Mouse (Mus musculus) midbrain, postnatal 0 days (tissue): ENCODE measurements around the gene Prdm16. TPM values are rescaled to one million over a fixed set of nuclear protein-coding genes. Genes with fewer than 3 reads are reported as not detected.

ENCODE experiments used
- ATAC-seq: fragments of 200-750 bp; cut with Nextera tagmentation; 2 replicates; pipeline ENCODE4 v1.8.0; 2017; ENCODE audit warnings: moderate number of reproducible peaks, mild to moderate bottlenecking, moderate TSS enrichment, moderate library complexity; ENCODE audit not compliant: low FRiP score
- DNase-seq: peaks from one replicate; pipeline ENCODE4 v3.0.0-alpha.2; 2015; ENCODE audit warnings: low spot score
- H3K27ac ChIP-seq: fragments of 300-500 bp; sonication (generic); 2 replicates; pipeline ENCODE4 v1.5.1; 2014; ENCODE audit warnings: low read depth, mild to moderate bottlenecking, low read length, mixed read lengths
- H3K27me3 ChIP-seq: fragments of 300-500 bp; sonication (generic); 2 replicates; pipeline ENCODE4 v1.6.1; 2014; ENCODE audit warnings: low read length, control low read depth, mixed read lengths; ENCODE audit not compliant: insufficient read depth
- H3K36me3 ChIP-seq: fragments of 300-500 bp; sonication (generic); 2 replicates; pipeline ENCODE4 v1.6.1; 2014; ENCODE audit warnings: low read length, control low read depth, mixed read lengths; ENCODE audit not compliant: insufficient read depth
- H3K4me1 ChIP-seq: fragments of 300-500 bp; sonication (generic); 2 replicates; pipeline ENCODE4 v1.6.1; 2014; ENCODE audit warnings: mild to moderate bottlenecking, control low read depth, antibody characterized with exemption, low read length, mixed read lengths; ENCODE audit not compliant: insufficient read depth
- H3K4me2 ChIP-seq: fragments of 300-500 bp; sonication (generic); 2 replicates; pipeline ENCODE4 v1.6.1; 2014; ENCODE audit warnings: low read depth, mild to moderate bottlenecking, low read length, mixed read lengths; ENCODE audit not compliant: poor library complexity, severe bottlenecking
- H3K4me3 ChIP-seq: fragments of 300-500 bp; sonication (generic); 2 replicates; pipeline ENCODE4 v1.5.1; 2014; ENCODE audit warnings: low read depth, mild to moderate bottlenecking, low read length, moderate library complexity
- H3K9ac ChIP-seq: fragments of 300-500 bp; sonication (generic); replicated peaks from 2 replicates; pipeline ENCODE4 v1.6.1; 2014; ENCODE audit warnings: mild to moderate bottlenecking, low read length, moderate library complexity, mixed read lengths; ENCODE audit not compliant: poor library complexity, severe bottlenecking
- H3K9me3 ChIP-seq: fragments of 300-500 bp; sonication (generic); 2 replicates; pipeline ENCODE4 v1.6.1; 2016; ENCODE audit warnings: low read length, control low read depth
- CTCF ChIP-seq: IDR thresholded peaks from 2 replicates; pipeline ENCODE4 v1.5.1; 2016; ENCODE audit warnings: antibody characterized with exemption, mild to moderate bottlenecking
- WGBS: fragments of 180-500 bp; shearing (Covaris S2); extraction: QIAGEN DNeasy Blood & Tissue Kit; methylation state at CpG from one replicate; pipeline ENCODE4 v1.1.7; 2014; 5-methylcytosine and 5-hydroxymethylcytosine counted together
- polyA plus RNA-seq: library from polyadenylated mRNA; unstranded; fragments of >200 nt; fragmentation: Nextera tagmentation; extraction: Ambion mirVana; gene quantifications from 2 replicates; pipeline ENCODE4 v1.2.1, GENCODE M21; 2015
- total RNA-seq: library from RNA; depleted of rRNA; stranded (reverse); fragments of >200 nt; gene quantifications from 2 replicates; pipeline ENCODE4 v1.2.3, GENCODE M21; 2014

Gene Prdm16
- total and polyA plus RNA-seq, 2 experiments from 2014 or later, result 9.3 to 10.7 TPM

- Histone ChIP-seq H3K27ac (no peak overlapping the region), H3K9ac (no peak overlapping the region), H3K4me3 (no peak overlapping the region), H3K4me2 (no peak overlapping the region), H3K9me3 (no peaks in the 10 kb centered on the region), H3K4me1 (no peaks in the 10 kb centered on the region), H3K36me3 (no peaks in the 10 kb centered on the region), H3K27me3 (peaks cover 4% of the 10 kb centered on the region; the same call in 1 of the 2 replicates)
- 78% methylated on average over 3 of the region's 3 CpGs for WGBS
- DNase-seq, result no peak
- ATAC-seq, result no peak
- no peak for TF ChIP-seq CTCF
Observed at GRCm38 (mm10) chr4:154623241-154623640, 13.4 kb downstream of the Prdm16 start.

- 91% methylated on average over 4 of the region's 4 CpGs for WGBS
- ATAC-seq, result no peak
- Histone ChIP-seq H3K9me3 (no peaks in the 10 kb centered on the region), H3K36me3 (no peaks in the 10 kb centered on the region), H3K4me1 (no peaks in the 10 kb centered on the region), H3K4me3 (no peak overlapping the region), H3K9ac (no peak overlapping the region), H3K27me3 (peaks cover 4% of the 10 kb centered on the region; the same call in 1 of the 2 replicates), H3K27ac (no peak overlapping the region), H3K4me2 (no peak overlapping the region)
- no peak for TF ChIP-seq CTCF
- DNase-seq, result no peak
Observed at GRCm38 (mm10) chr4:154622521-154622920, 14.2 kb downstream of the Prdm16 start.

GRCm38 (mm10) chr4:154611167-154611566 lies 25.5 kb downstream of the Prdm16 start:
- Histone ChIP-seq H3K36me3 (no peaks in the 10 kb centered on the region), H3K27me3 (no peaks in the 10 kb centered on the region), H3K9ac (no peak overlapping the region), H3K4me1 (no peaks in the 10 kb centered on the region), H3K4me2 (no peak overlapping the region), H3K27ac (no peak overlapping the region), H3K4me3 (no peak overlapping the region), H3K9me3 (no peaks in the 10 kb centered on the region)
- no peak for TF ChIP-seq CTCF
- DNase-seq (no peak), ATAC-seq (no peak)
- WGBS, result 77% methylated on average over 10 of the region's 10 CpGs

- no peak overlapping the region for H3K4me3 ChIP-seq
- no peak overlapping the region for H3K27ac ChIP-seq
- ATAC-seq, result no peak
- no peaks in the 10 kb centered on the region for H3K27me3 ChIP-seq
- peak; percentile 20; the same call in 1 of the 2 replicates for TF ChIP-seq CTCF
- no peaks in the 10 kb centered on the region for H3K4me1 ChIP-seq
- no peak overlapping the region for H3K9ac ChIP-seq
- no peak overlapping the region for H3K4me2 ChIP-seq
- DNase-seq, result no peak
- no peaks in the 10 kb centered on the region for H3K9me3 ChIP-seq
- WGBS, result 91% methylated on average over 5 of the region's 5 CpGs
- no peaks in the 10 kb centered on the region for H3K36me3 ChIP-seq
Observed at GRCm38 (mm10) chr4:154607724-154608123, 28.9 kb downstream of the Prdm16 start.

- no peak overlapping the region for H3K9ac ChIP-seq
- TF ChIP-seq CTCF, result no peak
- no peak overlapping the region for H3K4me2 ChIP-seq
- H3K27me3 ChIP-seq, result no peaks in the 10 kb centered on the region
- DNase-seq (no peak), ATAC-seq (no peak)
- WGBS, result 44% methylated on average over 7 of the region's 7 CpGs
- no peak overlapping the region for H3K4me3 ChIP-seq
- no peaks in the 10 kb centered on the region for H3K4me1 ChIP-seq
- no peaks in the 10 kb centered on the region for H3K9me3 ChIP-seq
- H3K36me3 ChIP-seq, result no peaks in the 10 kb centered on the region
- H3K27ac ChIP-seq, result no peak overlapping the region
Observed at GRCm38 (mm10) chr4:154604442-154604830, 32.2 kb downstream of the Prdm16 start.

GRCm38 (mm10) chr4:154603663-154604441 lies 32.8 kb downstream of the Prdm16 start:
- DNase-seq, result peak; percentile 29
- no peak overlapping the region for H3K9ac ChIP-seq
- H3K4me1 ChIP-seq, result peaks cover under 1% of the 10 kb centered on the region; the same call in 1 of the 2 replicates
- H3K27ac ChIP-seq, result no peak overlapping the region
- H3K4me3 ChIP-seq, result no peak overlapping the region
- ATAC-seq, result no peak
- H3K36me3 ChIP-seq, result no peaks in the 10 kb centered on the region
- H3K4me2 ChIP-seq, result no peak overlapping the region
- H3K27me3 ChIP-seq, result no peaks in the 10 kb centered on the region
- 20% methylated on average over 25 of the region's 25 CpGs for WGBS
- TF ChIP-seq CTCF, result no peak
- no peaks in the 10 kb centered on the region for H3K9me3 ChIP-seq
